Mouse (Mus musculus): Measurements from ENCODE around the gene Cmss1.

- no peak for TF ChIP-seq CTCF (IDR thresholded peaks at IDR 0.05; ENCODE audit: insufficient read depth, low read depth, low read length)
- no peak for TF ChIP-seq POLR2A (IDR thresholded peaks at IDR 0.05; ENCODE audit: insufficient read depth, low read depth, low read length)
These were observed 214.2 kb downstream of the Cmss1 start for GRCm38 (mm10) chr16:57392461-57392860.

All from olfactory bulb, adult 2 months (tissue).